Mouse (Mus musculus) MEL (cell line): Measurements from ENCODE around the gene Gm5797. TPM values are rescaled to one million over a fixed set of nuclear protein-coding genes. Genes with fewer than 3 reads are reported as not detected.
"Not testable (repeated sequence)": the region's sequence is repeated elsewhere in the genome, so short reads cannot be mapped to it uniquely, and the experiment has no call there.

Source experiments
- DNase-seq: peaks from one replicate; pipeline ENCODE4 v3.0.0; 2011; ENCODE audit warnings: low read depth, low spot score
- H3K27ac ChIP-seq: 2 replicates; pipeline ENCODE4 v1.5.1; 2012; ENCODE audit warnings: low read depth, mild to moderate bottlenecking, control low read depth, low read length, moderate library complexity; ENCODE audit not compliant: control insufficient read depth
- H3K27me3 ChIP-seq, 2 experiments: fragments of 150-350 bp in 1 of 2; sonication (generic) in 1 of 2; 2 replicates each; pipeline ENCODE4 v1.6.1; 2012; ENCODE audit warnings: low read length in 2 of 2, mild to moderate bottlenecking in 2 of 2, improper control_type of control experiment in 1 of 2, moderate library complexity in 1 of 2; ENCODE audit not compliant: insufficient read depth in 2 of 2, control insufficient read depth in 1 of 2
- H3K36me3 ChIP-seq, 2 experiments: 2 replicates each; pipeline ENCODE4 v1.6.1; 2012 to 2014; ENCODE audit warnings: low read length in 2 of 2, improper control_type of control experiment in 1 of 2, inconsistent platforms in 1 of 2, mild to moderate bottlenecking in 1 of 2; ENCODE audit not compliant: insufficient read depth in 2 of 2, control insufficient read depth in 1 of 2
- H3K4me1 ChIP-seq, 2 experiments: fragments of 150-350 bp in 1 of 2; sonication (generic) in 1 of 2; 2 replicates each; pipeline ENCODE4 v1.6.1; 2012; ENCODE audit warnings: low read length in 2 of 2, improper control_type of control experiment in 1 of 2, mild to moderate bottlenecking in 1 of 2; ENCODE audit not compliant: insufficient read depth in 2 of 2, control insufficient read depth in 1 of 2
- H3K4me3 ChIP-seq, 2 experiments: fragments of 150-350 bp in 1 of 2; sonication (generic) in 1 of 2; 2 replicates each; pipeline ENCODE4 v1.5.1; 2012; ENCODE audit warnings: low read depth in 2 of 2, low read length in 2 of 2, mild to moderate bottlenecking in 2 of 2, moderate library complexity in 2 of 2, control low read depth in 1 of 2, improper control_type of control experiment in 1 of 2; ENCODE audit not compliant: control insufficient read depth in 1 of 2, insufficient read depth in 1 of 2
- H3K79me2 ChIP-seq: 2 replicates; pipeline ENCODE4 v1.6.1; 2012; ENCODE audit warnings: mild to moderate bottlenecking, low read length, moderate library complexity; ENCODE audit not compliant: control insufficient read depth, poor library complexity, insufficient read depth
- H3K9ac ChIP-seq: 2 replicates; pipeline ENCODE4 v1.6.1; 2012; ENCODE audit warnings: low read depth, mild to moderate bottlenecking, control low read depth, low read length, moderate library complexity; ENCODE audit not compliant: control insufficient read depth, poor library complexity, severe bottlenecking
- H3K9me3 ChIP-seq: fragments of 150-350 bp; sonication (generic); replicated peaks from 2 replicates; pipeline ENCODE4 v1.6.1; 2012; ENCODE audit warnings: mild to moderate bottlenecking, low read length, improper control_type of control experiment, moderate library complexity; ENCODE audit not compliant: insufficient read depth
- polyA plus RNA-seq, 2 experiments: library from polyadenylated mRNA; stranded (reverse) in 1 of 2; unstranded in 1 of 2; fragments of >175 nt in 1 of 2; fragments of >200 nt in 1 of 2; gene quantifications; 2 replicates each; pipeline versions ENCODE4 v1.2.1 to v1.2.4; 2012; ENCODE audit warnings: low replicate concordance in 2 of 2, low read depth in 1 of 2; ENCODE audit not compliant: insufficient read length in 2 of 2, insufficient read depth in 1 of 2, missing spikeins in 1 of 2
- total RNA-seq: library from RNA; depleted of rRNA; stranded (reverse); fragments of 300-350 nt; gene quantifications from 2 replicates; pipeline ENCODE4 v1.2.3, GENCODE M21; 2012; rRNA removed

Gm5797 gene
- not detected in 2 replicates for total RNA-seq
- polyA plus RNA-seq, result not detected

DNA sequence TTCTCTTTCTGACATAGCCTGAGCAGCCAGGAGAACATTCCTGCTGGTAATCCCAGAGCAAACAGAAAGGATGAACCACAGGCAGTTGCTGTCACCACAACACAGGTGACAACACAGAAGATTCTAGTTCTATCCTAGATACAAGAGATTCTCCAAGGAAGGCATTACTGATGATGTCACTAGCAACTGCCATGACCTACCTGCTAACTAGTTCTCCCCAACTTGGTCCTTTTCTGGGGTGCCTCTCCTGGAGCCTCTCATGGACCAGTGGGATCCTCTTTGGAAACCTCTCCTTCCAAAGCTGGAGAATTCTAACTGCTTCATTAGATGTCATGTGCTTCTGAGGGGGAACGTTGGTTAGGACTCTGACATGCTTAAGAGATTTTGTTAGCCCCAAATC, at the start of gene Gm5797:
TSS of gene Gm5797 (minus strand) at position 101 of the 400 bp plus-strand sequence.
- not testable (repeated sequence) for H3K9ac ChIP-seq, H3K27me3 ChIP-seq, DNase-seq, H3K27ac ChIP-seq, H3K4me3 ChIP-seq, H3K79me2 ChIP-seq, H3K4me1 ChIP-seq, H3K9me3 ChIP-seq, H3K36me3 ChIP-seq

DNA sequence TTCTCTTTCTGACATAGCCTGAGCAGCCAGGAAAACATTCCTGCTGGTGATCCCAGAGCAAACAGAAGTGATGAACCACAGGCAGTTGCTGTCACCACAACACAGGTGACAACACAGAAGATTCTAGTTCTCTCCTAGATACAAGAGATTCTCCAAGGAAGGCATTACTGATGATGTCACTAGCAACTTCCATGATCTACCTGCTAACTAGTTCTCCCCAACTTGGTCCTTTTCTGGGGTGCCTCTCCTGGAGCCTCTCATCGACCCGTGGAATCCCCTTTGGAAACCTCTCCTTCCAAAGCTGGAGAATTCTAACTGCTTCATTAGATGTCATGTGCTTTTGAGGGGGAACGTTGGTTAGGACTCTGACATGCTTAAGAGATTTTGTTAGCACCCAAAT, 32.8 kb upstream of the Gm5797 start, which contains the start of gene Gm8374:
TSS of gene Gm8374 (minus strand) at position 101 of the 400 bp plus-strand sequence.
- H3K27me3 ChIP-seq, DNase-seq, H3K27ac ChIP-seq, H3K4me3 ChIP-seq, H3K4me1 ChIP-seq, H3K36me3 ChIP-seq, H3K9me3 ChIP-seq, H3K9ac ChIP-seq, H3K79me2 ChIP-seq: not testable (repeated sequence)

DNA sequence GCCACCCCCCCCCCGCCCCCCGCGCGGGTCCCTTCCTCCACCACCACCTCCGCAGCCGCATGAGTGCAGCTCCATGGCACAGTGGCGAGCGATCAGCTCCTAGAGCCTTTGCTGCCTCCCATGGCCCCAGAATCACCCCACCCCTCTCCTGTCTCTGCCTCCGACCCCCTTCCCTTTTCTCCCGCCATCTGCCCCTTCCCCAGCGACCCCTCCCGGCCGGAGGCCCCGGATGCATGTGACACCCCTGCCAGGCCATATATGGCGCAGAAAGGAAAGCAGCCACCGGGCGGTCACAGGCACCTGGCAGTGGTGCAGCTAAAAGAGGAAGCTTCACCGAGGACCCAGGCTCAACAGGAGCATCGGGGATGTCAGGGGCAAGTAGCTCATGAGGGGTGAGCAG, 17.1 kb downstream of the Gm5797 start:
- not testable (repeated sequence) for H3K79me2 ChIP-seq, H3K4me1 ChIP-seq, H3K27me3 ChIP-seq, H3K9me3 ChIP-seq, DNase-seq, H3K4me3 ChIP-seq, H3K27ac ChIP-seq, H3K9ac ChIP-seq, H3K36me3 ChIP-seq

DNA sequence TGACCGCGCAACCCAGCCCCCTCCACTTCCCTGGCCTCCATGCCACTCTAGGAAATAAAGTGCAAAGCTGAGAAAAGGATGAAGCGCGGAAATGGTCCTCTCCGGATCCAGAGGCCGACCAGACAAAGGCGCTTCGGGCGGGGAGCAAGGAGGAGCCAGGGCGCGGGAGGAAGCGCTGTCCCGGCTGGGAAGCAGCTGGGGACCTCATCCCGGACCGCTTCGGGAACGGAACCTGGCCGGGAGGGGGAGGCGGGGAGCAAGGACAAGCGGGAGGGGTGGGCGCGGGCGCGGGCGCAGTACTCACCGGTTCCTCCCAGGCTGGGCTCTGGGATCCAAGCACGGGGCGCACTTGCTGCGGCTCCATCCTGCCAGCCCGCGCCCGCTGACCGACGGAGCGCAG, 17.5 kb downstream of the Gm5797 start, which contains the start of gene Gm3739:
TSS of gene Gm3739 (minus strand) at position 389 of the 400 bp plus-strand sequence.
- H3K36me3 ChIP-seq, H3K79me2 ChIP-seq, H3K27me3 ChIP-seq, DNase-seq, H3K9me3 ChIP-seq, H3K4me1 ChIP-seq, H3K4me3 ChIP-seq, H3K27ac ChIP-seq, H3K9ac ChIP-seq: not testable (repeated sequence)

Other genes with a start within 250 kb of the Gm5797 start
- not detected in 2 replicates for gene Gm3696, start 231.8 kb downstream of the Gm5797 start, total RNA-seq
- gene Gm3696, start 231.8 kb downstream of the Gm5797 start, polyA plus RNA-seq, result not detected
- gene Gm6676, start 207.0 kb downstream of the Gm5797 start, total RNA-seq, result not detected in 2 replicates
- gene Gm6676, start 207.0 kb downstream of the Gm5797 start, polyA plus RNA-seq, result not detected
- gene Gm3512, start 157.9 kb downstream of the Gm5797 start, total RNA-seq, result not detected in 2 replicates
- not detected for gene Gm3512, start 157.9 kb downstream of the Gm5797 start, polyA plus RNA-seq
- gene Gm16434, start 137.9 kb downstream of the Gm5797 start, total RNA-seq, result not detected in 2 replicates
- gene Gm16434, start 137.9 kb downstream of the Gm5797 start, polyA plus RNA-seq, result not detected
- gene Gm3727, start 67.7 kb downstream of the Gm5797 start, total RNA-seq, result not detected in 2 replicates
- not detected for gene Gm3727, start 67.7 kb downstream of the Gm5797 start, polyA plus RNA-seq
- gene Gm3739, start 17.3 kb downstream of the Gm5797 start, total RNA-seq, result not detected in 2 replicates
- gene Gm3739, start 17.3 kb downstream of the Gm5797 start, polyA plus RNA-seq, result not detected
- gene Gm8374, start 32.7 kb upstream of the Gm5797 start, total RNA-seq, result not detected in 2 replicates
- gene Gm8374, start 32.7 kb upstream of the Gm5797 start, polyA plus RNA-seq, result not detected
- not detected in 2 replicates for gene Gm3755, start 118.5 kb upstream of the Gm5797 start, total RNA-seq
- gene Gm3755, start 118.5 kb upstream of the Gm5797 start, polyA plus RNA-seq, result not detected
- not detected in 2 replicates for gene Gm3752, start 151.4 kb upstream of the Gm5797 start, total RNA-seq
- not detected for gene Gm3752, start 151.4 kb upstream of the Gm5797 start, polyA plus RNA-seq
- not detected in 2 replicates for gene Gm3558, start 236.2 kb upstream of the Gm5797 start, total RNA-seq
- not detected for gene Gm3558, start 236.2 kb upstream of the Gm5797 start, polyA plus RNA-seq